Mouse (Mus musculus) hindbrain, embryonic 13.5 days (tissue): ENCODE results near the gene Slc5a8. TPM values are rescaled to one million over a fixed set of nuclear protein-coding genes. Genes with fewer than 3 reads are reported as not detected.

Experiments used
- polyA plus RNA-seq: library from polyadenylated mRNA; unstranded; fragments of >200 nt; fragmentation: Nextera tagmentation; extraction: Ambion mirVana; gene quantifications from 2 replicates; pipeline ENCODE4 v1.2.1, GENCODE M21; 2015

Slc5a8 gene
- polyA plus RNA-seq, 1 experiment from 2014 or later = 0.09 TPM

Other genes with a start within 250 kb of the Slc5a8 start
- 0.09 TPM in 1 of 2 replicates, not detected in the other for gene Spic, start 201.0 kb upstream of the Slc5a8 start, polyA plus RNA-seq
- 146 and 147 TPM in 2 replicates for gene Arl1, start 155.1 kb upstream of the Slc5a8 start, polyA plus RNA-seq
- gene Utp20, start 59.2 kb upstream of the Slc5a8 start, polyA plus RNA-seq = 8.7 and 11.4 TPM in 2 replicates